Mouse (Mus musculus) bone marrow macrophage, adult 2 months (primary cell): ENCODE results near the gene Dhrs4.
A peak's percentile ranks its signal among the peaks of the same experiment; 100 is the strongest.

Experiments
- CTCF ChIP-seq: IDR thresholded peaks from 2 replicates; pipeline ENCODE4 v1.5.1; 2012; ENCODE audit warnings: low read depth, mild to moderate bottlenecking, low read length, moderate library complexity
- POLR2A ChIP-seq: IDR thresholded peaks from 2 replicates; pipeline ENCODE4 v1.6.1; 2012; ENCODE audit warnings: mild to moderate bottlenecking, low read depth, low read length, borderline replicate concordance

DNA sequence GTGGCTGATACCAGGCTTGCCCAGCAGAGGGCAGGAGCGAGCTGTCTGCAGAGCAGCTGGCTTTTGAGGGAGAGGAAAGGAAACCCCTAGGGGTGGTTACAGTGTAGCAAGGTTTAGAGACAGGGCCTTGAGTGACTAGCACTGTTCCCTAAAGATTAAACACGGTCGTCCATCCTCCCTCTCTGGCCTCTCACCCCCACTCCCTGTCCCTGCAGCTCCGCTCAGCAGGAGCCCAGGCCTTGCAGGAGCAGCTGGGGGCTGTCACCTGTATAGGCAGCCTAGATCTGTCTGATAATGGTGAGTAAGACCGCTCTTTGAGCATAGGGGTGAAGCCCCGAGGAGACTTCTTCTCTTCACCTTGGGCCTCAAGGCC, 18.9 kb downstream of the Dhrs4 start:
- TF ChIP-seq CTCF (peak; percentile 72), POLR2A (no peak)
